8 mouse cellular contexts compared by ENCODE assay signal in genomic region chr6:122633411-122633810, GRCm38 (mm10). TPM values are rescaled to one million over a fixed set of nuclear protein-coding genes. Genes with fewer than 3 reads are reported as not detected.
DNase-seq lines count a peak whose midpoint lies in the region; ATAC-seq and TF ChIP-seq lines count a peak whose summit lies in the region.
"Had no signal": no experiment of that assay in that cellular context is flagged by ENCODE, and none has a peak within 500 bp of the region (broad histone marks: within the 10 kb centered on the region; RNA-seq: fewer than 3 reads in every experiment).

No protein-coding gene starts in this region.

- no peak overlapping the region for H3K27ac ChIP-seq in kidney, embryonic 15.5 days
- no peak overlapping the region for H3K27ac ChIP-seq in ES-E14 (ENCODE audit: insufficient read depth, low read depth, low read length, poor library complexity, severe bottlenecking)
- no peak overlapping the region for H3K27ac ChIP-seq in embryonic facial prominence, embryonic 14.5 days (replicated peaks; ENCODE audit: low read depth, low read length)
- H3K27ac ChIP-seq in lung, embryonic 14.5 days (ENCODE audit: low read depth) = no peak overlapping the region

- 55% methylated on average over 9 of the region's 9 CpGs for WGBS in kidney, embryonic 15.5 days
- 56% methylated on average over 9 of the region's 9 CpGs for WGBS in embryonic facial prominence, embryonic 14.5 days
- WGBS in lung, embryonic 14.5 days = 41% methylated on average over 9 of the region's 9 CpGs

- H3K27me3 ChIP-seq in kidney, embryonic 15.5 days = no peaks in the 10 kb centered on the region
- no peaks in the 10 kb centered on the region for H3K27me3 ChIP-seq in embryonic facial prominence, embryonic 14.5 days (replicated peaks; ENCODE audit: control insufficient read depth, insufficient read depth, low read length)
- 0 out of 2 replicates have a peak, but pooled peaks cover 3% of the 10 kb centered on the region for H3K27me3 ChIP-seq in lung, embryonic 14.5 days (ENCODE audit: insufficient read depth, low read length)

- no peaks in the 10 kb centered on the region for H3K9me3 ChIP-seq in kidney, embryonic 15.5 days (replicated peaks)
- H3K9me3 ChIP-seq in ES-E14 (ENCODE audit: control insufficient read depth, insufficient read depth, low read depth, low read length) = no peaks in the 10 kb centered on the region
- no peaks in the 10 kb centered on the region for H3K9me3 ChIP-seq in embryonic facial prominence, embryonic 14.5 days (ENCODE audit: control insufficient read depth, low read length)
- no peaks in the 10 kb centered on the region for H3K9me3 ChIP-seq in lung, embryonic 14.5 days (ENCODE audit: low read depth, low read length)

- no peaks in the 10 kb centered on the region for H3K4me1 ChIP-seq in kidney, embryonic 15.5 days
- peaks cover 0 to 5% of the 10 kb centered on the region in 2 experiments; a peak in 1 of 4 replicates for H3K4me1 ChIP-seq in ES-E14 (ENCODE audit: control insufficient read depth in 2 of 2, insufficient read depth in 2 of 2, low read length in 2 of 2, poor library complexity in 1 of 2)
- H3K4me1 ChIP-seq in embryonic facial prominence, embryonic 14.5 days (ENCODE audit: control insufficient read depth, insufficient read depth, low read length) = no peaks in the 10 kb centered on the region
- no peaks in the 10 kb centered on the region for H3K4me1 ChIP-seq in lung, embryonic 14.5 days (ENCODE audit: insufficient read depth)

- H3K36me3 ChIP-seq in kidney, embryonic 15.5 days = no peaks in the 10 kb centered on the region
- H3K36me3 ChIP-seq in ES-E14 (ENCODE audit: control insufficient read depth, insufficient read depth, low read length, poor library complexity, severe bottlenecking) = no peaks in the 10 kb centered on the region
- no peaks in the 10 kb centered on the region for H3K36me3 ChIP-seq in embryonic facial prominence, embryonic 14.5 days (ENCODE audit: control insufficient read depth, insufficient read depth, low read length)
- H3K36me3 ChIP-seq in lung, embryonic 14.5 days (ENCODE audit: insufficient read depth) = no peaks in the 10 kb centered on the region

- ATAC-seq in kidney, embryonic 15.5 days (replicated peaks; ENCODE audit: low FRiP score) = no peak
- ATAC-seq in embryonic facial prominence, embryonic 14.5 days (ENCODE audit: low read depth) = no peak
- no peak; the same call in 1 of the 2 replicates for ATAC-seq in lung, embryonic 14.5 days (ENCODE audit: insufficient read depth)

- no peak overlapping the region for H3K9ac ChIP-seq in kidney, embryonic 15.5 days
- peak overlapping the region; percentile 39; the same call in 1 of the 2 replicates for H3K9ac ChIP-seq in ES-E14 (ENCODE audit: insufficient read depth, low read depth, low read length, poor library complexity, severe bottlenecking)
- no peak overlapping the region for H3K9ac ChIP-seq in embryonic facial prominence, embryonic 14.5 days (ENCODE audit: low read depth, low read length)
- no peak overlapping the region for H3K9ac ChIP-seq in lung, embryonic 14.5 days

- H3K4me2 ChIP-seq in kidney, embryonic 15.5 days = no peak overlapping the region
- no peak overlapping the region for H3K4me2 ChIP-seq in embryonic facial prominence, embryonic 14.5 days (ENCODE audit: low read depth, low read length)
- no peak overlapping the region for H3K4me2 ChIP-seq in lung, embryonic 14.5 days

- in situ Hi-C loops in ES-E14 (cut with MboI; ENCODE audit: low sequenced_read_pairs in 2 of 2, unreplicated experiment in 2 of 2) = no loop called here

- peak; percentile 42; the same call in 1 of the 2 replicates for TF ChIP-seq CTCF in lung, embryonic 14.5 days (IDR thresholded peaks at IDR 0.05; ENCODE audit: low read depth)

- DNase-seq in kidney, adult 11 months = peak; percentile 20
- DNase-seq in ES-E14 (ENCODE audit: low read depth, low spot score) = no peak
- DNase-seq in embryonic facial prominence, embryonic 14.5 days (ENCODE audit: low spot score) = peak; percentile 14
- DNase-seq in lung, embryonic 14.5 days = peak; percentile 51
- DNase-seq in right cerebral cortex, adult 2 months (ENCODE audit: low spot score in 2 of 2) = no peak
- no peak for DNase-seq in urinary bladder, postnatal 14 days (ENCODE audit: low spot score)

- H3K4me3 ChIP-seq in kidney, embryonic 15.5 days (replicated peaks) = no peak overlapping the region
- peak overlapping the region; percentile 36 to 57; a peak in 3 of 4 replicates for H3K4me3 ChIP-seq in ES-E14 (ENCODE audit: insufficient read depth in 1 of 2, low read depth in 1 of 2, low read length in 2 of 2, poor library complexity in 1 of 2, severe bottlenecking in 1 of 2)
- H3K4me3 ChIP-seq in embryonic facial prominence, embryonic 14.5 days (ENCODE audit: low read depth, low read length) = no peak overlapping the region
- no peak overlapping the region for H3K4me3 ChIP-seq in lung, embryonic 14.5 days (ENCODE audit: low read depth, low read length)

TF ChIP-seq in ES-E14, 5 proteins besides CTCF, POLR2A, EP300 and RAD21:
- TF ChIP-seq HCFC1 (IDR thresholded peaks at IDR 0.05; ENCODE audit: borderline replicate concordance, insufficient read depth, low read length) (no peak), ZC3H11A (IDR thresholded peaks at IDR 0.05; ENCODE audit: borderline replicate concordance, low read depth, low read length) (peak; percentile 41; the same call in 1 of the 2 replicates)

RNA-seq across cellular contexts. Expression of gene Dppa3, which starts 7.2 kb away (rescaled TPM):
- polyA plus RNA-seq in kidney, embryonic 15.5 days (2015; fragmentation: Nextera tagmentation; extraction: Ambion mirVana) = not detected in 2 replicates
- total RNA-seq in ES-E14 (2012; rRNA removed) = 19.2 and 19.6 TPM in 2 replicates
- not detected in 2 replicates for polyA plus RNA-seq in embryonic facial prominence, embryonic 14.5 days (2014; fragmentation: Nextera tagmentation; extraction: Ambion mirVana)
- polyA plus RNA-seq in lung, embryonic 14.5 days (2014; fragmentation: Nextera tagmentation; extraction: Ambion mirVana) = not detected in 2 replicates
- polyA plus RNA-seq: stomach, embryonic 16.5 days had no signal

RNA-seq across cellular contexts. Expression of gene Gdf3, which starts 23.5 kb away (rescaled TPM):
- polyA plus RNA-seq in kidney, embryonic 15.5 days (2015; fragmentation: Nextera tagmentation; extraction: Ambion mirVana) = not detected in 2 replicates
- total RNA-seq in ES-E14 (2012; rRNA removed) = 155 and 219 TPM in 2 replicates
- polyA plus RNA-seq in embryonic facial prominence, embryonic 14.5 days (2014; fragmentation: Nextera tagmentation; extraction: Ambion mirVana) = 0.37 TPM in 1 of 2 replicates, not detected in the other
- not detected in 2 replicates for polyA plus RNA-seq in lung, embryonic 14.5 days (2014; fragmentation: Nextera tagmentation; extraction: Ambion mirVana)

RNA-seq across cellular contexts. Expression of gene Apobec1, which starts 31.2 kb away (rescaled TPM):
- polyA plus RNA-seq in kidney, embryonic 15.5 days (2015; fragmentation: Nextera tagmentation; extraction: Ambion mirVana) = 3.3 and 4.3 TPM in 2 replicates
- 5.9 and 8.8 TPM in 2 replicates for total RNA-seq in ES-E14 (2012; rRNA removed)
- 4.1 and 5.5 TPM in 2 replicates for polyA plus RNA-seq in embryonic facial prominence, embryonic 14.5 days (2014; fragmentation: Nextera tagmentation; extraction: Ambion mirVana)
- 5.8 and 6.3 TPM in 2 replicates for polyA plus RNA-seq in lung, embryonic 14.5 days (2014; fragmentation: Nextera tagmentation; extraction: Ambion mirVana)

Comparison
In these comparisons a context has a peak if more than half of its experiments do, and no peak if none do; other contexts are left out.
1. DNase-seq: peak in kidney, adult 11 months (single experiment), embryonic facial prominence, embryonic 14.5 days (single experiment) and lung, embryonic 14.5 days (single experiment); none in ES-E14 (single experiment), right cerebral cortex, adult 2 months (0 of 2) and urinary bladder, postnatal 14 days (single experiment).
2. H3K4me3 ChIP-seq: peak in ES-E14 (2 of 2); none in kidney, embryonic 15.5 days (single experiment), embryonic facial prominence, embryonic 14.5 days (single experiment) and lung, embryonic 14.5 days (single experiment).